Mouse (Mus musculus) layer of hippocampus, postnatal 10 days (tissue): ENCODE measurements at regions not wholly inside any gene's neighbourhood (a gene's known extent, or its start where the extent isn't known, plus 50 kb on each side); places are given as distances from the start of the nearest gene placed in this dataset.

Source experiments
- DNase-seq, 2 experiments: peaks; one replicate each; pipeline ENCODE4 v3.0.0; 2021; ENCODE audit warnings: low spot score in 2 of 2

DNA sequence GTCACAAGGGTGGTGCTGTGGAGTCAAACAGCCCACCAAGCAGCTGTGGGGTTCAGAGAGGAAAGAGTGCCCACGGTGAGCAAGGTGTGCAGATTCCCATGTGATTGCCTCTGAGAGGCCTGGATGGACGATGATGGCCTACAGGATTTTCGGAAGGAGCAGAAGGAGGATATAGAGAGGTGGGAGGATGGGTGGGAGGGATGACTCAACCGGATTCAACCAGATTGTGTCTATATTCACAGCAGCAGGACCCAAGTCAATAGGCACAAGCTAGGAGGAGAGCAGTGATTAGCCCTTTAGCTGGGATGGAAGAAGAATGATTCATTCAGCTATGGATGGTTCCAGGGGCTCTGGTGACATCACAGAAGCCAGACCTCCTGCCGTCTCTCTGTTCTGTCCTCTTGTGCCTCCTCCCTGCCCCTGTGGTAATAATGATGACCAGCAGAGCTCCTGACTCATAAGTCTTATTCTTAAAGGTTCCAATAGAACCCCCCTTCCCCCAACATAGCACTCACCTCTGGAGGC, 82.6 kb upstream of the Stx16 start:
- DNase-seq = no peak

DNA sequence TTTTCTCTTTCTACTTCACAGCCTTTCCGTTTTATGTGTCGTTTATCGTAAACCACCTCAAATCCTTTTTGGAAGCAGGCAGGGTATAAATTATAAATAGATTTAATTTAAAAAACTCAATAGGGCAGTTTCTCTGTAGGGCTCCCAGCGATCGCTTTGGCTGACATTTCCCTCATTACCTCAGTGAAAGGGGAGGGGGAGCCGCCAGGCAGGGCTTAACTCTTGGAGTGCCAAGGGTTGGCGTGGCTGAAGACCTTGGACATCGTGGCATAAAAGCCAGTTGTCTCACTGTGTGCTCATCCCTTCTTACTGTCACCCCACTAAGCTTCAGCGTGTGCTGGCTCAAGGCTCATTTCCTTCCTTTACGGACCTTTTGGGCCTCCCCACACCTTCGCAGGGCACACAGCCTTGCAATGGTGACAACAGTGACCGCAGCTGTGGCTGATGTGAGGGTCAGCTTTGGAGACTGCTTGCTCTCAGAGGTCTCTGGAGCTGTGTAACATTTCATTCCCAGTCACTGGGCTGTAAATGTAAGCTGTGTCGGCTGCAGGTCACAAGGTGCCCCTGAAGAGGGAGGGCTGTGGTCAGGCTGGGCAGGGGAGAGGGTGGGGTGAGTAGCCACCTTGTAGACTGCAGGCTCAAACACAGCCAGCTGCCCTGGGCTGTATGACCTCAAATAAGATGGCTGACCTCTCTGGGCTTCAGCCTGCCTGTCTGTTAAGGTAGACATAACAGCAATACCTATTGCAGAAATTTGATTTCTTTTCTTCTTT, 81.6 kb upstream of the Stx16 start:
- DNase-seq = no peak

DNA sequence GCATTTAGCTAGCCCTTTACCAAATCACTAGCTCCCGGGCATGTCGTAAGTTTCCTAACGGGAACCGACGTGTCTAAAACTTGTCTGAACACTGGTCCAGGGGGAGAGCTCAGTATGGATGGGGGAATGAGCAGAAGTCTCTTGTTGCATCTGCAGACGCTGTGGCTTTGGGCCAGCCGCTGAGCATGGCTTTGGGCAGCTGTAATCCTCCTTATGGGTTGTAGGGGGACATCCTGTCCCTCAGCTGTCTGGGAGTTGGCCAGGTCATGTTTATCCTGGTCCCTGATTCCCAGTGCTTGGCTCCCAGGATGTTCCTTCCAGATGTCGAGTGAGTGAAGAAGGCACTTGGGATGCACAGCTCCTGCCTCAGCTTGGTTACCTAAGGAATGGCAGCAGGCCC, 71.4 kb upstream of the Stx16 start:
- DNase-seq = no peak

DNA sequence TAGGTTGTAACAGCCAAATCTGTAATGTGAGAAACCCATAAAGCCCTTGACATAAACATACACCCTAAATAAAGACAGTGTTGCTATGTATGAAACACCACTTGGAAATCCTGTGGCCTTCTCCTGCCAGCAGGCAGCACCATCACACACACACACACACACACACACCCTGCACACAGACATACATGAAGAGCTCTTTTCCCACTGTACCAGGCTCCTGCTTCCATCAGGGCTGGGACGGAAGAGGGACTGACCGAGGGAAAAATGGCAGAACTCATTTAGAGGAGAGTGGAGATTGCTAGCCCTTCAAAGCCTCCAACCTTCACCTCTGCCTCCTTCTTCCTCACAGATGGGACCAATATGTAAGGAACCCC, 68.1 kb upstream of the Stx16 start:
- no peak for DNase-seq

DNA sequence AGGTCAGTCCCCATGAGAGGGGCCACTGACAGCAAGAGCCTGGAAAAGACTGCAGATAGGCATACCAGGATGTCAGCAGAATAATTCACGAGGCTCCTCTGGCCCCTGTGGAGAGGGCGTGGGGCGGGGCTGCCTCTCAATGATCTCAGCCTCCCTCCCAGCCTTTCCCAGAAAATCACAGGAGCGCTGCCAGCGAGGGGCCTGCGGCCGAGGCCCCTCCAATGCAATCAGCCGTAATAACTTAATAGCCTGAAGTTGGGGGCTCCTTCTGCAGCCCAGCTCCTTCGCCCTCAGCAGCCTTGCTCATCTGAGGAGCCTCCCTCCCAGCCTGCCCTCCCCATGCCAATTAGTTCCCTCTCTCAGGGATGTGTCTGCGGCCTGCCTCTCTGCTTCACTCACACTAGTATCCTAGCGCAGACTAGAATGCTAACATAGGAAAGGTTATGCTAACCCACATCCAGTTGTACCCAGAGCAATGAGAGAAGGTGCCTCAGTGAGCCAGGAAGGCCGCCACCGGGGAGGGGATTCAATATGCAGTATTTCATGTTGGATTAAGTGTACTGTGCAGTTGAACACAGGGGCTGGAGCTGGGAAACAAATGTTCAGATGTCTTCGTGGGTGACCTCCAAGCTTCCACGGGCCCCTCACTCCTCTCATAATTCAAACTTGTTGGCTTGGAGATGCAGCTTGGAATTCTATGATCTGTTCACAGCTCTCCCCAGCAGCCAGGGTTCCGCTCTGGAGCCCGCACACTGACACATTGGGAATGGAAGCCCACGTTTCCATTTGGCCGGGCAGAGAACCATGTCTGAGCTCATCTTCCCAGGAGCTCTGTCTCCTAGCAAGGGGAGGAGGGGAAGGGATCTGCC, 67.5 kb upstream of the Stx16 start:
- no peak for DNase-seq

DNA sequence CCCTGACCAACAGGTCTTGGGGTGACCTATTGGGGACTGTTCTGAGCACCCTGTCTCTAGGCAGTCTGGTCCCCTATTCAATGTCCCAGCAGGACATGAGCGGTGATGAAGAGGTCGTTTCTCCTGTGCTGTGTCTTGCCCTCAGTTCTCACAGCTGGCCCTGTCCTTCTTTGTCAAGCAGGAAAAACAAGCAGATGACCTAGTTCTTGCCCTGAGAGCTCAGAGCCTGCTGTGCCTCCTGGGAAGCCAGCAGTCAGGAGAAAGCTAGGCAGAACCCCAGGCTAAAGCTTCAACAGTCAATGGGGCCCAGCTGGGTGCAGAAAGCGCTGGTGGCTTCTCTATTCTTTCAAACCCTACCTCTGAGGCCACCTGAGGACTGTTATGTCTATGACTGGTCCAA, 66.1 kb upstream of the Stx16 start:
- no peak for DNase-seq

DNA sequence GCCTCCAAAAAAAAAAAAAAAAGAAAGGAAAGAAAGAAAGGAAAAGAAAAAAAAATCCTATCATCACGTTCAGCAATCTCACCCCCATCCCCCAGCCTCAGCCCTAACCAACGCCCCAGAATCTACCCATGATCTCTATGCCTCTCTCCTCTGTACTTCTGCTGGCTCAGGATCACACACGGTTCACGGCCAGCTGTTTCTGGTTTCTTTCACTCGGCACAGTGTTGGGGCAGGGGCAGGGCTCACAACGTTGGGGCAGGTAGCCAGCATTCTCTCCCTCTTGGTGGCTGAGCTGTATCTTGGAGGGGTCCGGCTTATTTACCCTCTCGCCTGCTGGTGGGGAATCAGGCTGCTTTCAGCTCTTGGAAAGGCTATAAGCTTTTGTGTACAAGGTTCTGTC, 64.7 kb upstream of the Stx16 start:
- no peak for DNase-seq

DNA sequence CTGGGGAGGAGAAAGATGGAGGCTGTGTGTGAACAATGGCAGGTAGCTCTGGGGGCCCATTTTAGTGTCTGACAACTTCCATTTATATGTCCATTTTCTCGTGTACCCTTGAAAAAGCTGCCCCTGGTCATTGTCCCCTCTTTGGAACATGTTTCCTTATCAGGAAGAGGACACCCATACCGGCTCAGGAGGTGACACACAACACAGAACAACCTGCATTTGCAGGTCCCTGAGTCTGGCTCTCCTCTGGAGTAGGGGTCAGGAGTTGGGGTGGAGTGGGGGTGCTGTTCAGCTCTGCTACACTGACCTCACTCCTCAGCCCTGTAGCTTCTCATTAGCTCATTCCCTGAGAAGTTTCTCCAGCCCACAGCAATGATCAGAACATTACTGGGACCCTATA, 61.7 kb upstream of the Stx16 start:
- DNase-seq = no peak

DNA sequence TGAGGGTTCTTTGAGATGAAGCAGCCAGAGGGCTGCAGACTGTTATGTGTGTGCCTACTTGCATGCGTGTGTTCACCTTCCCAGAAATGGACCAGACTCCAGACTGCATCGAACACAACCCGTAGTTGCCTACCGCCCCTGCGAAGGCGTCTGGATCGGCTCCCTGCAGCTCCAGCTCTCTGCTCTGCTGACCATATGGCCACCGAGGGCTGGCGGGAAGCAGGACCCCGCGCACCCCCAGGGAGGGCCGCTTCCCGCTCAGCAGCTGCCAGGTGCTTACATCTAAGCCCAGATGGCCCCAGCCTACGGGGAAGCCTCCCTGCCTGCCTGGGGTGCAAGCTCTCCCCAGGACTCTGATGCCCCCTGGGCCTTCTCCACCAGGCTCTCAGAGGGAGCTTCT, 60.8 kb upstream of the Stx16 start:
- no peak for DNase-seq

DNA sequence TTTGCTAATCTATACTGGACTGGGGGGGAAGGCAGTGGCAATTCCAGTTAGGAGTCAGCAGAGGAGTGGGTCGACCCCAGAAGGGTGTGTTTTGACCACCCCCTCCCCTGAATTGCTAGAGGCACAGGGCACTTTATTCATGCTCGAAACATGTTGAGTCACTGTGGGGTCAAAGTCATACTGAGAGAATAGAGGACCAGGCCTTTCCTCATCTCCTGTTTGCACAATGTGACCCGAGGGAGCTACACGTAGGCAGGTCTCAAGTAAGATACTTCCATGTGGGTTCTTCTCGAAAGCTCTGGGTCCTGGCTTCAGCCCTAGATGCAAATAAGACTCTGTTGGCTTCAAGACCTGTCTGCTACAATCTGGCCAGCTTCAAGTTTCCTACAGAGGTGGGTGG, 60.0 kb upstream of the Stx16 start:
- DNase-seq = no peak

DNA sequence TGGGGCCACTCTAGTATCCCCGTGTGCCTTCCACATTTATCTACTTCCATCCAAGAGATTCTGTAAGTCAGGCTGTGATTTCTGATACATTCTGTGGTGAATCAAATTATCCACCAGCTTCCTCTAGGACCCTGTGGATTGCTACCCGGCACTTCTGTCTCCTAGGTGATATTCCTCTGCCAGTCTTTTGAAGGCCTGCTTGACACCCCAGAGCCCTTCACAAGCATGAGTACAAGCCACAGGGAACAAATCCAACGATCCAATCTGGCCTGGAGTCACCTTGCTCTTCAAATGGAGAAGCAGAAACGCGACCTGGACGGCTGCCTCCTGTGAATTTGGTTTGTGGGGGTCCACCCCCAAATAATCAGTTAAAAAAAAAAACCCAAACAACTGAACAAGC, 59.1 kb upstream of the Stx16 start:
- DNase-seq = no peak

DNA sequence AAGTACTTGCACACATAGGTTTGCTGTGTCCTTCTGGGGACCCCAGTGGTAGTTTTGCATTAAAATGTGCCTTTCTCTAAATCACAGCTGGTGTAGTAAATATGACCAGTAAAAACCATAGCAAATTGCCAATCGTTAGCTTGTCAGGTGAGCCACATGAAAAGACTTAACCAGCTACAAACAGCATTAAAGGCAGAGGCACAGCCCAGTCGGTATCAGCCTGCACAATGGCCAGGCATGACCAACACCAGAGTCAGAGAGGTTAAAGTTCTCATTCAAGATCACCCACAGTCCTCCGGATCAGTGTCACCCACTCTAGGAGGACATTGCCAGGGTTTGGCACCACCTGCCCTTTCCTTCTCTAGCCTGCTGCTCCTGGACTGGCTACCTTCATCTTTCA, 58.5 kb upstream of the Stx16 start:
- no peak for DNase-seq

DNA sequence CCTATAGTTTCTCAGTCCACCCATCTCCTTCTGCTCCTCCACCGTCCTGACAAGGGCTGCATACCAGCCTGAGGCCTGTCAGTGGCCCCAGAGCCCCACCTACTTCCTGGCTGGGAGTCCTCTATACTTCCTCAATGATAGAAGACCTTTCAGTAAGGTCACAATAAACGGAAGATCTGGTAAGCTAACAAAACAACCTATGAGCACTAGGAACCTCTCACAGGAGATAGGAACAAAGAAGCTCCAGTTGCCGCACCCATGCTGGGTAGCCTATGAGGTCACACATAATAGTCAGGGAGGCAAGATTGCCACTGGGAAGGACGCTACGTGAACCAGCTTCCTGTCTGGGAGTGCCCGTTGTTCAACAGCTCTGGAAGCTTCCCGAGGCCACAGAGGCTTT, 58.1 kb upstream of the Stx16 start:
- DNase-seq = no peak

DNA sequence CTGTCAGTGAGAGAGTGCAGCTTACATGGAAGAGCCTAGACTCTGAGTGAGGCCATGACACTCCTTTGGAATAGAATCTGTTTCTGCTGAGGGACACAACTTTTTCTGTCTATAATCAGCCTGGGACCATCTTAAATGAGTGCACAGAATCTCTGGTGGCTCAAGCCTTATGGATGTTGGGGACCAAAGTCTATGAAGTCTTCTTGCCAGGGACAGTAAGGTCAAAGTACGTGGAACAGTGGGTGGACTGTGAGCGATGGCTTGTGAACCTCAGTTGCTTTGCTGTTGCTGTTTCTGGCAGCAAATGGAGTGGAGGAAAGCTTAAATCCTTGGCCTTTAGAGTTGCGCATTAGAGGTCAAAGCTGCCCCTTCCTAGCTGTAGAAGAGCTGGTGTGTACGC, 57.1 kb upstream of the Stx16 start:
- no peak for DNase-seq

DNA sequence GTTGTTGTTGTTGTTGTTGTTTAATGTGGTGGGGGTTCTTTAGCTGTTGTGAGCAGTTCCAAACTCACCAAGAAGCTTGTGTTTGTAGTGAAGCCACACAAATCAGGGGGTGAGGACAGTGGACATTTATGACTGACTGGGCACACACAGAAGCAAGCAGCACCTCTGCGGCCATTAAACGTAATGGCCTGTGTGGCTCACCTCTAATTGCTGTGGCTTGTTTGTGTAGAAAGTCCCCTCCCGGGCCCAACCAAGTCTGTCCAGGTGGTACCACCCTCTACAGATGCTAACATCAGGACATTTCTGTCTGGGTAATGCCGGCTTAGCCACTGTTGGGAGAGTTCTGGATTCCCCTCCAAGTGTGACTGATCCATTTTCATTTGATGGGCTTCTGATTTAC, 56.1 kb upstream of the Stx16 start:
- DNase-seq = no peak

DNA sequence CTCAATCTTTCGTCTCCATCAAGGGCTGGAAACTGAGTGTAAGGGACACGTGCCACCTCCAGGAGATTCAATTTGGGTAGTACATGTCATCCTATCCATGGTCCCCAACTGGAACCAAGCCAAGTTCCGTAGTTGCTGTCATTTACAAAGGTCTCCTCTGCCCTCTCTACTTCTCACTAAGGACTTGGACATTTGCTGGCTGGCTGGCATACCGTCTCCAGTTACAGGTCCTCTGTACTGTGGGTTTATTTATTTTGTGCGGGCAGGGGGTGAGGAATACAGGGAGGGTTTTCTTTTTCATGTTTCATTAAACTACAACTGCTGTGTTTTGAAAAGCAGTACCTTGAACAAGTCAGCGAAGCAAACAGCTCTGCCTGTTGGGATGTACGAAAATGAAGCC, 55.7 kb upstream of the Stx16 start:
- DNase-seq = no peak

DNA sequence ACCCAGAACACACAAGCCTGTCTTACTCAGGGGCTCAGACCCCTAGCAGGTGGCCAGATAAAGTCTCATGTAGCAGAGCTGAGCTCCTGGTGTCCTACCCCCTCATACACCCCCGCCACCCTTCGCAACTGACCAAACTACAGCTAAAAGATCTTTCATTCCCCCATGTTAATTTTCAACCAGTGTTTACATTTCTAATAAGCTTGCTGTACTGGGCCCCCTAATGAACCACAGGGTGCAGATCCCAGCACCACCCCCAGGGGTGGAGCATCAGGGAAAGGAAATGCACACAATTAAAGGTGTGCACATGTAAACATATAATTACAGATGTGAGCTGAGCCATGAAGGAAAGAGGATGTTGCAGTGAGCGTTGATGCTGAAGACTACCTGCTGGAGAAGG, 54.6 kb upstream of the Stx16 start:
- DNase-seq = no peak

DNA sequence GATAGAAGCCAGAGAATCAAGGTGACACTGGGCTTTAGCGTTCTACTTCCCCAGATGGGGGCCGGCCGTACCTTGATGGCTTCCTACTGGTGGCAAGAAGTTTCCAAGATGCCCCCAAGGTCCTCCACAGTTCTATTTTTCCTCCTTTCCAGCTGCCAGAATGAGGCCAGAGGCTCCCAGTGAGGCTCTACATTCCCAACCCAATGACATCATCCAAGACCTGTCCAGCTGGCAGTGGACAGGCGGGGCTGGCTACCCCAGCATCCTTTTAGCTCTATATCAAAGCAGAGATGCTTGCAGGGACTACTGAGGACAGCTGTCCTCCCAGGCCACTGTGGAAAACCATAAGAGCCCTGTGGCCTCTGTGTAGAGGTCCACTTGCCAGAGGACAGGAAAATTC, 53.8 kb upstream of the Stx16 start:
- no peak for DNase-seq

DNA sequence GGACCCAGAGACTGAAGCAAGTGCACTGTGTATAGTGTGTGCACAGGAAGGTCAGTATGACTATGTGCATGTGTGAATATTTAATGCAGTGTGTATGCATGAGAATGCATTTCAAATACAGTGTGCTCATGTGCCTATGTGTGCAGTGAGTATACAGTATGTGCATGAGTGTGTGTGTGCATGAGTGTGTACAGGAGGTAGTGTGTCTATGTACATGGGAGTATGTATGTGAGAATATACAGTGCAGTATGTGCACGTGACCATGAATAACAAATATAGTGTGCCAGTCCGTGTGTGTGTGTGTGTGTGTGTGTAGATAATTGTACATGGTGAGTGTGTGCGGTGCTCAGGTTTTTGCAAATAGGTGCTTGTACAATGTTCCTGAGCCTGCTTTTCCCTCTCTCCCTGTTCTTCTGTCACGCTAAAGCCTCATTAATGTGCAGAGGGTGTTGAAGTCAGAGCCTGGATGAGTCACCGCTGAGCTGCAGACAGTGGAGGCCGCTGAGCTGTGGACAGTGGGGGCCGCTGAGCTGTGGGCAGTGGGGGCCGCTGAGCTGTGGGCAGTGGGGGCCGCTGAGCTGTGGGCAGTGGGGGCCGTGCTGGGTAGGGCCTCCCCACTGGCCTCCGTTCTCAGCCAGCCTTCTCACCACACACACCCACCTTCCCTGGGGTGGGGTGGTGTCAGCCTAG, 50.8 kb upstream of the Stx16 start:
- no peak for DNase-seq
